Mouse (Mus musculus): Measurements from ENCODE around the gene Zfp764.
"Not testable (repeated sequence)": the region's sequence is repeated elsewhere in the genome, so short reads cannot be mapped to it uniquely, and the experiment has no call there.

Zfp764 gene

GRCm38 (mm10) chr7:127406002-127406987 is at the start of gene Zfp764:
Zfp764 (minus strand) TSS chr7:127406822.
- not testable (repeated sequence) for TF ChIP-seq GATA4 (IDR thresholded peaks at IDR 0.05; ENCODE audit: insufficient replicate concordance, low read length)

DNA sequence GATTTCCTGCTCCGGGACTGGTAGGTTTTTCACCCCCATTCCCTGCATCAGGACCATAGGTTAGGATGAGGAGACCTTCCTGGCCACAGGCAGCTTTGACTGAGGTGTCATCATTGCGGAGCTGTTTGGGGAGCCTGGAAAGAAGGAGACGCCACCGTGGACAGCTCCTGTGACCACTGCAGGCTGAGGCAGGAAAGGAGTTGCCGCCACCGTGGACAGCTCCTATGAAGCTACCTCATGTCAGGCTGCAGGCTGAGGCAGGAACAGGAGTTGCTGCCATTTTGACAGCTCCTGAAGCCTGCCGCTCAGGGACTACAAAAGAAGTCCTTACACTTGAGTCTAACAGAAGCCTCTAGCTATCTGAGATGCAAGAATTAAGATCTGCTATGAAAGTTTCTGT is 48.3 kb upstream of the Zfp764 start:
- no peak for TF ChIP-seq GATA4 (IDR thresholded peaks at IDR 0.05; ENCODE audit: insufficient replicate concordance, low read length)

DNA sequence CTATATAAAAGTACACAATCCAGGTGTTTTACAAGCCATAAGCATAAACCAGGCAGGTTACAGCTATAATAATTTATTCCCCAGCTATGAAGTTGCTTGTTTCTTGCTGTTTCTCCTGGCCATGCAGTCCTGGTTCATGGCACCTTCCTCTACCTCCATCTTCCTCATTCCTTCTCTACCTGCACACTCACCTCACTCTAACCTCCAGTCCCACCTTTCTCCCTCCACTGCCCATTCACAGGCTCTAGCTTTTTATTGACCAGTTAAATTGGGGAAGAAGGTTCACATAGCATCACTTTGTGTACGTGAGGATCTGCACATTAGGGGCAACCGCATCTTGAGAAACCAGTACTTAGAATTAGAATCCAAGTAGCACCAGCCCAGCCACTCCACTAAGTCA is 46.4 kb upstream of the Zfp764 start:
- TF ChIP-seq GATA4 (IDR thresholded peaks at IDR 0.05; ENCODE audit: insufficient replicate concordance, low read length): no peak

DNA sequence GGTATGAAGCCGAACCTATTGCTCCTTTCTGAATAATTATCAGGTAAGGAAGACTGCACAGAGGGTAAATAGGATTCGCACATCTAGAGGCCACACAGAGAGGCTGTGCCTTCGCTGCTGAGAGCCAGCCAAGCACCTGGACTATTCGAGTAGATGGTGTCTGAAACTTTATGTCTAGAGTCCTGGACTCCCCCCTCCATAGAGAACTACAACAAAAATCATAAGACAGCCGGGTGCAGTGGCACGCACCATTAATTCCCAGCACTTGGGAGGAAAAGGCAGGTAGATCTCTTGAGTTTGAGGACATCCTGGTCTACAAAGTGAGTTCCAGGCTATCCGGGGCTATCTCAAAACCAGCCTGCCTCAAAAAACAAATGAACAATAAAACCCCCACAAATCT is 43.3 kb upstream of the Zfp764 start:
- no peak for TF ChIP-seq GATA4 (IDR thresholded peaks at IDR 0.05; ENCODE audit: insufficient replicate concordance, low read length)

GRCm38 (mm10) chr7:127448521-127449300 is 42.1 kb upstream of the Zfp764 start, which contains the start of gene Zfp689:
Zfp689 (minus strand) TSS chr7:127449158.
- TF ChIP-seq GATA4 (IDR thresholded peaks at IDR 0.05; ENCODE audit: insufficient replicate concordance, low read length): no peak

- TF ChIP-seq GATA4 (IDR thresholded peaks at IDR 0.05; ENCODE audit: insufficient replicate concordance, low read length): no peak
Measured at GRCm38 (mm10) chr7:127443976-127444375, 37.4 kb upstream of the Zfp764 start.

DNA sequence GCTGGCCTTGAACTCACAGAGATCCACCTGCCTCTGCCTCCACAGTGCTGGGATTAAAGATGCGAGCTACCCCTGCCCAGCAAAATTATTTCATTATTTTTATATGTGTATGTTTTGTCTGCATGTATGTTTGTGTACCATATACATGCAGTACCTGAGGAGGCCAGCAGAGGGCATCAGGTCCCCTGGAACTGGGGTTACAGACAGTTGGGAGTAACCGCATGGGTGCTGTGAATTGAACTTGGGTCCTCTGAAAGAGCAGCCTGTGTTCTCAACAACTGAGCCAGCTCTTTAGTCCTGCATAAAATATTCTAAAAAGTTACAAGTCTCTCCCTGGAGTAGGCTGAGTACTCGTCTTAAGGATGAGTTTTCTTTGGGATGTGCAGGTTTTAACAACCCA is 31.1 kb upstream of the Zfp764 start:
- TF ChIP-seq GATA4 (IDR thresholded peaks at IDR 0.05; ENCODE audit: insufficient replicate concordance, low read length): no peak

GRCm38 (mm10) chr7:127435206-127435605 is 28.6 kb upstream of the Zfp764 start:
- no peak for TF ChIP-seq GATA4 (IDR thresholded peaks at IDR 0.05; ENCODE audit: insufficient replicate concordance, low read length)

DNA sequence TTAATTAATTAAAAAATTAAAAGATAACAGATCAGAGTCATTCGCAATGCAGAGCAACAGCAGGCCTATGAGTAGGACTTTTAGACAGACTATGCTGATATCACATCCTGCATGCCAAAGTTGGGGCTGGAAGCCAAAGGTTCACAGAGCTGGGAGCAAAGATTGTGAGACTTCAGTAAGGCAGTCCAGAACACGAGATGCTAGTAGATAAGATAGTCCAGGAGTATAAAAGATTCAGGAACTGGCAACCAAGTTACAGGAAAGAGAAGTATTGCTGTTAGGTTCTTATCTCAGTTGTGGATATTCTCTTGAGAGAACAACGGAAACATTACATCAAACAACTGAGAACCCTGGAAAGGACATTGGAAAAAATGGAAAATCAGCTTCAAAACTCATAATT is 19.7 kb upstream of the Zfp764 start:
- TF ChIP-seq GATA4 (IDR thresholded peaks at IDR 0.05; ENCODE audit: insufficient replicate concordance, low read length): peak; percentile 94

DNA sequence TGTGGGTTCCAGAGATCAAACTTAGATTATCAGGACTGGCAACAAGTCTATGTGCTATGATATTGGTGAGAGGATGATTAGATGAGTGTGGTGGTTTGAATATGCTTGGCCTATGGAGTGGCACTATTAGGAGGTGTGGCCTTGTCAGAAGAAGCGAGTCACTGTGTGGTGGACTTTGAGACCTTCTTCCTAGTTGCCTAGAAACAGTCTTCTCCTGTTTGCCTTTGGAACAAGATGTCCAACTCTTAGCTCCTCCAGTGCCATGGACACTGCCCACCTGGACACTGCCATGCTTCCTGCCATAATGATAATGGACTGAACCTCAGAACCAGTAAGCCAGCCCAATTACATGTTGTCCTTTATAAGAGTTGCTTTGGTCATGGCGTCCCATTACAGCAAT is 19.3 kb upstream of the Zfp764 start:
- no peak for TF ChIP-seq GATA4 (IDR thresholded peaks at IDR 0.05; ENCODE audit: insufficient replicate concordance, low read length)

DNA sequence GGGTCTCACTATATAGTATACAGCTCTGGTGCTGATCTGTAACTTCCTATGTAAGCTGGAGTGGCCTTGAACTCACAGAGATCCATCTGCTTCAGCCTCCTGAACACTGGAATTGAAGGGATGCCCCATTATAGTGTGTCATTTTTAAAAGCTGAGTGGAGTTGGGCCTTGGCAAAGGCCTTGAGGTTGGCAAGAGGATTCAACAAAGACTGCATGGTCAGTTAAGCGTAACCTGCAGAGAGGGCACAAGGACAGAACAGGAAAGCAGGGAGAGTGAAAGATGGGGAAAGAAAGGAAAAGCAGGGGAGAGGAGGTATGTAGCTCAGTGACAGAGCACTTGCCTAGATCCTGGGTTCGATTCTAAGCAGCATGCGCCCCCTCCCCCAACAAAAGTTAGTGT is 18.7 kb upstream of the Zfp764 start:
- no peak for TF ChIP-seq GATA4 (IDR thresholded peaks at IDR 0.05; ENCODE audit: insufficient replicate concordance, low read length)

- TF ChIP-seq GATA4 (IDR thresholded peaks at IDR 0.05; ENCODE audit: insufficient replicate concordance, low read length): no peak
Measured at GRCm38 (mm10) chr7:127422247-127422646, 15.6 kb upstream of the Zfp764 start.

DNA sequence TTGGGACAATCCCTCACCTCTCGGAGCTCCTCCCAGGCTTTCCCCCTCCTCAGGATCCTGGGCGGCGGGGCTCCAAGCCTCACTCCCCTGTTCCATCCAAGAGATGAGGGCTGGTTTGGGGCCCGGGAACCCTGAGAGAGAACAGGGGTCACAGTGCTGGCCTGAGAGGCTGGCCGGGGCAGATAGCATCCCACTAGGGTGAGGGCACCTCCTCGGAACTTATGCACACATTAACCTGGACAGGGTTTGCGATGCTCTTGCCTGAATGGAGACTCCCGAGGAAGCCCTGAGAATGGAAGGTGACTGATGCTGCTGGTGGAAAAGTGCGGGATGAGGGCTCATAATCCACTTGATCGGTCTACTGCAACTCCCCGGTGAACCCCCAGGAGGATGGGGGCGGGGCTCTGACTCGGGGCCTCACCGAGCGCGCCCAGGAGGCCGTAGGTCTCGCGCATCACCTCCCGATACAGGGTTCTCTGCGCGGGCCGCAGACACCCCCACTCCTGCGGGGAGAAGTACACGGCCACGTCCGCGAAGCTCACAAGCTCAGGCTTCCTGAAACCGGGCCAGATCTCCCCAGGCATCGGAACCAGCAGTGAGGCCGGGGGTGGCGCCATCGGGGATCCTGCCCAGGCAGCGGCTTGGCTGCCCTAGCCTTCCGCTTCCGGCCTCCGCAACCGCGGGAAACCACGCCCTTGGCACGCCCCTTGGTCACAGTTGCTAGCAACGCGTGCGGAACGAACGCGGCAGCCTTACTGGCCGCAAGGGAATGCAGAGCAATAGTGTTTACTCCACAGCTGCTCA is 15.0 kb upstream of the Zfp764 start, which contains the start of gene Zfp688:
Gene Zfp688 (minus strand): TSS at position 681 of the 804 bp plus-strand sequence.
- peak; percentile 53; the same call in 1 of the 2 replicates for TF ChIP-seq GATA4 (IDR thresholded peaks at IDR 0.05; ENCODE audit: insufficient replicate concordance, low read length)

- no peak for TF ChIP-seq GATA4 (IDR thresholded peaks at IDR 0.05; ENCODE audit: insufficient replicate concordance, low read length)
Measured at GRCm38 (mm10) chr7:127411418-127411817, 4.8 kb upstream of the Zfp764 start.

- no peak for TF ChIP-seq GATA4 (IDR thresholded peaks at IDR 0.05; ENCODE audit: insufficient replicate concordance, low read length)
Measured at GRCm38 (mm10) chr7:127402980-127403379, 3.6 kb downstream of the Zfp764 start.
